In genomic region chr11:20636114-20636513, GRCm38 (mm10) we compare ENCODE assay signal across 8 mouse cellular contexts.
DNase-seq lines count a peak whose midpoint lies in the region; ATAC-seq lines count a peak whose summit lies in the region.

No protein-coding gene starts in this region.

- WGBS in embryonic facial prominence, embryonic 13.5 days = 53% methylated on average over 4 of the region's 4 CpGs
- WGBS in kidney, embryonic 16.5 days = 68% methylated on average over 4 of the region's 4 CpGs

- no peak overlapping the region; the same call in 1 of the 2 replicates for H3K9ac ChIP-seq in embryonic facial prominence, embryonic 13.5 days
- H3K9ac ChIP-seq in kidney, embryonic 16.5 days (replicated peaks; ENCODE audit: low read length) = peak overlapping the region; percentile 39; the same call in 1 of the 2 replicates

- H3K4me2 ChIP-seq in embryonic facial prominence, embryonic 13.5 days = peak overlapping the region; percentile 41
- H3K4me2 ChIP-seq in kidney, embryonic 16.5 days (replicated peaks; ENCODE audit: low read depth, low read length) = no peak overlapping the region; the same call in 1 of the 2 replicates

- peaks cover 71% of the 10 kb centered on the region for H3K4me1 ChIP-seq in megakaryocyte, embryonic 14.5 days
- peaks cover 57% of the 10 kb centered on the region for H3K4me1 ChIP-seq in embryonic facial prominence, embryonic 13.5 days
- peaks cover 55% of the 10 kb centered on the region for H3K4me1 ChIP-seq in kidney, embryonic 16.5 days (ENCODE audit: insufficient read depth, low read length)

- DNase-seq in spleen, postnatal 10 days (ENCODE audit: low spot score in 2 of 2) = peak; percentile 56 to 76
- no peak for DNase-seq in layer of hippocampus, postnatal 25 days (ENCODE audit: extremely low spot score in 1 of 2, low spot score in 1 of 2)
- no peak for DNase-seq in embryo, embryonic 9.5 days (ENCODE audit: extremely low spot score)
- no peak for DNase-seq in cerebellum, adult 9-10 months

- H3K27ac ChIP-seq in embryonic facial prominence, embryonic 13.5 days = peak overlapping the region; percentile 78
- peak overlapping the region; percentile 88 for H3K27ac ChIP-seq in kidney, embryonic 16.5 days (ENCODE audit: low read length)

- no peaks in the 10 kb centered on the region for H3K36me3 ChIP-seq in megakaryocyte, embryonic 14.5 days (replicated peaks; ENCODE audit: low read length)
- H3K36me3 ChIP-seq in embryonic facial prominence, embryonic 13.5 days = no peaks in the 10 kb centered on the region
- H3K36me3 ChIP-seq in kidney, embryonic 16.5 days (ENCODE audit: insufficient read depth, low read length) = no peaks in the 10 kb centered on the region

- H3K27me3 ChIP-seq in megakaryocyte, embryonic 14.5 days (replicated peaks) = no peaks in the 10 kb centered on the region
- no peaks in the 10 kb centered on the region for H3K27me3 ChIP-seq in embryonic facial prominence, embryonic 13.5 days
- no peaks in the 10 kb centered on the region for H3K27me3 ChIP-seq in kidney, embryonic 16.5 days (ENCODE audit: insufficient read depth, low read length)

- no peaks in the 10 kb centered on the region for H3K9me3 ChIP-seq in megakaryocyte, embryonic 14.5 days
- no peaks in the 10 kb centered on the region for H3K9me3 ChIP-seq in embryonic facial prominence, embryonic 13.5 days
- H3K9me3 ChIP-seq in kidney, embryonic 16.5 days (ENCODE audit: low read length) = no peaks in the 10 kb centered on the region

- ATAC-seq in megakaryocyte, adult 5-6 weeks (ENCODE audit: poor library complexity, severe bottlenecking) = no peak
- no peak for ATAC-seq in embryonic facial prominence, embryonic 13.5 days (ENCODE audit: insufficient number of reproducible peaks, insufficient read depth, low FRiP score, low TSS enrichment, low read depth)
- ATAC-seq in kidney, embryonic 16.5 days (ENCODE audit: low FRiP score, low TSS enrichment) = no peak

- H3K4me3 ChIP-seq in megakaryocyte, embryonic 14.5 days (replicated peaks) = peak overlapping the region; percentile 69
- H3K4me3 ChIP-seq in embryonic facial prominence, embryonic 13.5 days = no peak overlapping the region
- no peak overlapping the region for H3K4me3 ChIP-seq in kidney, embryonic 16.5 days (ENCODE audit: low read length)

Comparison
In these comparisons a context has a peak if more than half of its experiments do, and no peak if none do; other contexts are left out.
1. DNase-seq: peak in spleen, postnatal 10 days (2 of 2); none in layer of hippocampus, postnatal 25 days (0 of 2), embryo, embryonic 9.5 days (single experiment) and cerebellum, adult 9-10 months (single experiment).